Mouse (Mus musculus) cerebellum, postnatal 10 days (tissue): ENCODE measurements around the gene Phf12.

ENCODE experiments used
- DNase-seq, 2 experiments: peaks; one replicate each; pipeline ENCODE4 v3.0.0; 2021; ENCODE audit warnings: mixed read lengths in 2 of 2

Gene Phf12

DNA sequence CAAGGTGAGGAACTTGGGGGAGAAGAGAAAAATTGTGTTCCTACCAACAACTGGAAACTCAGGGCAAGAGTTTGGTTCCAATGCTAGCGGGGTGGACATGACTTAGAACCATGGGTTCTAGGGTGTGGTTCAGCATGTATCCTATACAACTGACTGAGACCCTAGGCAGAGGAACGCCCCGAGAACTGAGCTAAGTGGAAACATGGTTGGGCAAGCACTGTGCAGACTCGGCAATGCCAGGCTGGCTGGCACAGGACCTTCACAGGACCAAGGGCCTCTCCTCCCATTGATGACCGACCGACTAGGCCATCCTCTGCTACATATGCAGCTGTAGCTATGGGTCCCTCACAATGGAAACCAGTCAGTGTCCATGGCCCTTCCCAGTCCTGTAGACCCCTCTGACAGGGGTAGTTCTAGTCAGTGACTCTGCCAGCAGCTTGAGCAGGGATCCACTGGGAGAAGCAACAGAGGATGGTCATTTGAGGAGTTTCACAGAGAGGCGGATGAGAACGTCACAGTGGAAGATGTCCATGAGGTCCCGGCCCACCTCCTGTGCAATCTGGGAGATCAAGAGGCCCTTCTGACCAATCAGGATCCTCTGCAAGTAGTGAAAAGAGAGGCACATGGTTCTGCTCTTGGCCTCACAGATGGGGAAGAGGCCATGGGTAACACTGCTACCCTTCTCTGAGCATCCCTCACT lies 91.2 kb downstream of the Phf12 start:
- no peak for DNase-seq

GRCm38 (mm10) chr11:78074277-78074652 lies 91.7 kb downstream of the Phf12 start:
- DNase-seq: no peak

- DNase-seq: no peak
These were observed 92.1 kb downstream of the Phf12 start for GRCm38 (mm10) chr11:78074666-78075065.
